Mouse (Mus musculus): ENCODE results near the gene Rgs6. TPM values are rescaled to one million over a fixed set of nuclear protein-coding genes. Genes with fewer than 3 reads are reported as not detected.

The Rgs6 gene
- 1.8 TPM in 1 of 2 replicates, not detected in the other for total RNA-seq (2015; ENCODE audit: low replicate concordance)
- total RNA-seq (2017; ENCODE audit: low replicate concordance): not detected in 2 replicates

DNA sequence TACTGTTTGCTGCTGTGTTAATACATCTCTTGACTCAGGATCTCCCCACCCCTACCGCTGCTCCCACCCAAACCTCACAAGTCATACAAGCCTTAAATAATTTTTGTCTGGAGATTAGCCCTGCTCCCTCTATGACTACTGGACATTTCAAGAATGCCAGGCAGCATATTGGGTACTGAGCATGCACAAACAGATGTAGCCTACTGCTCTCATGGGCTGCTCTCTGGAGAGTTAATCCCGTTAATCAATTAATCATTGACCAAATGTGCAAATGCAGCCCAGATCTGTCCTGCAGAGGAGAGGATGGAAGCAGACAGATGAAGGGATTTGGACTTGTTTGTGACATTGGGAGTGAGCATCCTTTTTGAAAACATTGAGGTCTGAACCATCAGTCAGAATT, at the start of gene Rgs6:
Gene Rgs6 (plus strand): TSS at position 276 of the 400 bp plus-strand sequence.
- ATAC-seq (replicated peaks; ENCODE audit: low FRiP score, poor library complexity, severe bottlenecking): no peak

DNA sequence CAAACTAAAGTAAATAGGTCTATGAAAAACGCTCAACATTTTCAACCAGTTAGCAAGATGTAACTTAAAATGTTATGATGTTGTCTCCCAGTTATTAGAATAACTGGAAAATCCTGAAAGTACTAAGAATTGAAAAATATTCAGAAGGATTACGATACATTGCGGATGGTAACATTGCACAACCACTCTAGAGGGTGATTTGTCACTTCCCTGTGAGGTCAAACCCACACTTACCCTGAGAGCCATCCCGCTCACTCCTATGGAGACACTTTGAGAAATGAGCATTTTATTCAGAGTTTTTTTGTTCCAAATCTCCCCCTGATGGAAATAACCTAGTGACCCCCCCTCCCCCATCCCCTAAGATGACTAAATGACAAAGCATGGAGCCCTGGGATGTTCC, 41.0 kb upstream of the Rgs6 start:
- no peak for ATAC-seq (replicated peaks; ENCODE audit: low FRiP score, poor library complexity, severe bottlenecking)

DNA sequence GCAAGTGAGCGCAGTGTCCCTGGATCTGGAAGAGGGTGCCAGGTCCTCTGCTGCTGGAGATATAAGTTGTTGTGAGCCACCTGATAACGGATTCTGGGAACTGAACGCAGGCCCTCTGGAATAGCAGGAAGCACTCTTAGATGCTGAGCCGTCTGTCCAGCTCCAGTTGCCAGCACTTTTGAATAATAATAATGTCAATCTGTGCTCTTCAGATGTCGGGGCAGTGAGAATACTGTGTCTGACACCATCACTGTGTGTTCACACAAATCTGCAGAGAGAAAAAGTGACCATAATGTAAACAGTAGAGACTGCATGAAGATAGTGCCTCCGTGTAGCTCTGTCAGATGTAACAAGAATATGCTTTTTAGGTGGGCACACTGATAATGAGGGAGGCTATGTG, 38.9 kb upstream of the Rgs6 start:
- ATAC-seq (replicated peaks; ENCODE audit: low FRiP score, poor library complexity, severe bottlenecking): no peak

DNA sequence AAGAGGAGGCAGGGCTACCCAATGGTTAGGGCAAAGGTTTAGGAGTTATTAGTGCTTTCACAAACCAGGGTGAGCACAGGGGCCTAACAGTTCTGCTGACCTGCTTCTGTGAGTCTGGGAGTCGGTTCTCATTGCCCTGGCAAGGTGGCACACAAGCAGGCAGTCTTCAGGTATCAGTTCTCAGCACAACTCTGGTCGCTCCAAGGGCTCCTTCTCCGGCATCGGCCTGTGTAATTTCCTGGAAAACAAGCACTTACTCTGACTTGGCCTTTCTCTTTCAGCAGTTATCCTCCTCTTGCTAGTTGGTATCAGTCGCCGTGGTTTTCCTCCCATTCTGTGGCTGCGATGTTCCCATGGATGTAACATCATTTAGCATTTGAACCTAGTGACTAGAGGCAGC, 38.0 kb upstream of the Rgs6 start:
- ATAC-seq (replicated peaks; ENCODE audit: low FRiP score, poor library complexity, severe bottlenecking): no peak

DNA sequence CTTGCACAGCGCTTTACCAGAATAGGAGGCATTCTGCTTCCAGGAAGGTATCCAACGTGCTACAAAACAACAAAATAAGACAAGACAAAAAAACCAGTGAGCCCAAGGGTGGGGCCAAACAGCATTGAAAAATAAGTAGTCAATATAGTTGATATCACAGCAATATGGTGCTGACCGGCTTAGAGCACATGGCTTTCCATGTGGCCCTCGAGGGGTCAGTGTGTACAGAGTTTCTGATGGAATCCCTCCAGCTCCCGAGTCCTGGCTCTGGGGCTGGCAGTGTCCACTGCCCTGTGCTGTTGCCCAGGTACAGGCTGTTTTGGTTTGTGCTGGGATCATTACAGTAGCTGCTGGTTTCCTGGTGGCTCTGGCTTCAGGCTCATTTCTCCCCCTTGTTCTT, 35.7 kb upstream of the Rgs6 start:
- ATAC-seq (replicated peaks; ENCODE audit: low FRiP score, poor library complexity, severe bottlenecking): no peak

DNA sequence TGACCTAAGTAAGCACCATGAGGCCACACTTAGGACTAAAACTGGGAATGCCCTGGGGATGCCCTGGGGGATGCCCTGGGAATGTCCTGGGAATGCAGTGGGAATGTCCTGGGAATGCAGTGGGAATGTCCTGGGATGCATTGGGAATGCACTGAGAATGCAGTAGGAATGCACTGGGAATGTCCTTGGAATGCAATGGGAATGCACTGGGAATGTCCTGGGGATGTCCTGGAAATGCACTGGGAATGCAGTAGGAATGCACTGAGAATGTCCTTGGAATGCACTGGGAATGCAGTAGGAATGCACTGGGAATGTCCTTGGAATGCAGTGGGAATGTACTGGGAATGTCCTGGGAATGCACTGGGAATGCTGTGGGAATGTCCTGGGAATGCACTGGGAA, 25.2 kb upstream of the Rgs6 start:
- ATAC-seq (replicated peaks; ENCODE audit: low FRiP score, poor library complexity, severe bottlenecking): no peak

DNA sequence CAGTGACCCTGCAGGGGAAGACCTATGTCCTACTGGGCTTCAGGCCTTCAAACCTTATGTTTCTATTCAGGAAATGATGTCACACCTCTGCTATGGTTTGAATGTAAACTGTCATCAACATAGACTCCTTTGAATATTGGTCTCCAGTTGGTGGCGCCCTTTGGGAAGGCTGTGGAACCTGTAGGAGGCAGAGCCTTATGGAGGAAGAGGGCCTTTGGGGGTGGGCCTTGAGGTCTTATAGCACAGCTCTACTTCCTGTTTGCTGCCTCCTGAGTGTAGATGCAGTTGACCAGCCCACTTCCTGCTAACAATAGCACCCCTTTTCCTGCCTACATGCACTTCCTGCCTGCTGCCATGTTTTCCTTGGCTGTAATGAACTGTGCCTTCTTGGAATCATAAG, 19.7 kb upstream of the Rgs6 start:
- no peak for ATAC-seq (replicated peaks; ENCODE audit: low FRiP score, poor library complexity, severe bottlenecking)

DNA sequence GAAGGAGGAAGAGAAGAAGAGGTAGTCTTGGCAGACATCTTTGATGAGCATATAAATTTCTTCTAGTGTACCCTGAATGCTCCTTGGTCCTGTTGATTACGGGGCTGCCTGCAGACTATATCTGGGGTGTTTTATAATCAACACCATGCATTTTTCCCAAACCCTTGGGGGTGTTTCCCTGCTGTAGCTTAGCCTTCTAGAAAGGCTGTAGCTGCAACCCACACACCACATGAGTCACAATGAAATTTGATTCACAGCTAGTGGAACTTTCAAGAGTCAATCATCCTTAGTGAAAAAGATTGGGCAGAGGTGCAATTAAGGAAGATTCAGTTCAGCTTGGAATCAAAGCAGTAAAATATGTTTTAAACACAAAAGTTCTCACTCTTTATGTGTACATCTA, 15.4 kb upstream of the Rgs6 start:
- no peak for ATAC-seq (replicated peaks; ENCODE audit: low FRiP score, poor library complexity, severe bottlenecking)

DNA sequence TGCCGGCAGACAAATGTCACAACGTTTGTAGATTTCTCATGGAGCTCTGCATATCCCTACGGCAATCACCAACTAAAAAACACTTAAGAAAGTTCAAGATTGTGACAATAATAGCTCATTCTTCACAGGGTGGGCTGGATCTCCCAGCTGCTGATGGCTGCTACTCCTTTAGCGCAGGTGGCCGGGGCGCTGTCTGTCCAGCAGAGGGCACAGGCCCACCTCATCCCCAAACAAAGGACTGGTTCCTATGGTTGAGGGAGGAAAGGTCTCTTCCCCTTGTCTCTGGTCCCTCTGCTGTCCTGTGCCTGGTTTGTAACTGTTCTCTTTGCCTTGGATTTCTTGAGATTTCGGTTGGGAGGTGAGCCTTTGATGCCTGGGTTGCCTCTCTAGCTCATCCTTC, 1.5 kb upstream of the Rgs6 start:
- no peak for ATAC-seq (replicated peaks; ENCODE audit: low FRiP score, poor library complexity, severe bottlenecking)

DNA sequence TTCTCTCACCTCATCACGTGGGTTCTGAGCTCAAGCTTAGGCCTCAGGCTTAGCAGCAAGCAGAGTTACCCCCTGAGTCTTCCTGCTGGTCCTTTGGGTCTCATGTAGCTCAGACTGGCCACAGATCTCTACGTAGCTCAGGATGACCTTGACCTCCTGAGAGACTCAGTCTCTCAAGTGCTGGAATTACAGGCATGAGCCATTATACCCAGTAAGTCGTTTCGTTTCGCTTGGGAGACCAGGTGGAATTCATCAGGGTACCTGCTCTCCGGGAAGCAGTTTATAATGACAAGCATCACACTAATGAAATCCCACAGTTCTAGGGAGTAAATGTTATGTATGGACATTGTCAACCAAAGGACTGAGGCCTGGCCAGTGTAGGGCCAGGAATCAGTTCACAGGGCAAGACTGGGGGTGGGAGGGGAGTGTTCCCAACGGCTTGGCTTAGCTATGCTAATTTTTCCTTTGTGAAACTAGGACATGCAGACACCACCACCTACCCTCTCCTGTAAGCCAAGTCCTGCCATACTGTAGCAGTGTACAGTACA, 670 bp upstream of the Rgs6 start:
- no peak for ATAC-seq (replicated peaks; ENCODE audit: low FRiP score, poor library complexity, severe bottlenecking)

DNA sequence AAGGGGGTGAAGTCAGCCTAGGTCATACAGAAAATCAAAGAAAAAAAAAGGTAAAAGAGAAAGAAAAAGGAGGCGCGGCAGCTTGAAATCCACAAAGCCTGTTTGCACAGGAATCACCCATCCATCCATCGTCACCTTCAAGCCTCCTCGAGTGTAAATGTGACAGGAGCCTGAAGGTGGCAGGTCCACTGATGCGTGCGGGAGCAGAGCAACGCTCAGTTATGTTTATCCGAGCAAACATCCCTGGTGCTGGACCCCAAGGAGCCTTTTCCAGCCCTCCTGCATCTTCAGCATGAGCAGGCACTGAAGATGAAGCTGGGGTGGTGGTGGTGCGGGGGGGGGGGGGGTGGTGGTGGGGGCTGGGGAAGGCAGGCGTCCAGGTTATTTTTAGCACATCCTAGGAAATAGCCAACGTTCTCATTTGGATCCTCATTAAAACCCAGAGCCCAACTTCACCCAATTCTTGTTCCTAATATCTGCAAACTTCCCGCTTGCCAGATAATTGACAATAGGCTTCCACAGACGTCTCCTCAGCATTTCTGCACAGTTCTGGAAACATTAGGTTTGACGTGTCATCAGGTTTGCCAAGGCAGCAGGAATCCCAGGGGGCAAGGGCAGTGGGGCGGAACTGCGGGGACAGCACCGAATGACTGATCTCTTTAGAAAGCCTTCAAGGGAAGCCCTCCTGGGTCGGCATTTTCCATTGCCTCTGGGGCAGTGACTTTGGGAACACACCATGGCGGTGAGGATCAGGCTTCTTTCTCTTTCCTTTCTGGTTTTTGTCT, 946 bp downstream of the Rgs6 start:
- ATAC-seq (replicated peaks; ENCODE audit: low FRiP score, poor library complexity, severe bottlenecking): no peak

DNA sequence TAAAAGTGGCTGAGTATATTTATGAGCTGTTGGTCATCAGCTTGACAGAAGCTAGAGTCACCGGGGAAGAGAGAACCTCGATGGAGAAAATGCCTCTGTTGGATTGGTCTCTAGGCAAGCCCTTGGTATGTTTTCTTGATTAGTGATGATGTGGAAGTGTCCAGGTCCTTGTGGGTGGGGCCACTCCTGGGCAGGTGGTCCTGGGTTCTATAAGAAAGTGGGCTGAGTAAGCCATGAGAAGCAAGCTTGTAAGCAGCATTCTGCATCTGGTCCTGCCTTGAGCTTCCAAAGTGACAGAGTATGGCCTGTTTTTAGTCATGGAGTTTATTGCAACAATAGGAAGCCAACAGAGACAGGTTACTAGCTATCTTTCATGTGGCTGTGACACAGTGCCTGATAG, 10.9 kb downstream of the Rgs6 start:
- ATAC-seq (replicated peaks; ENCODE audit: low FRiP score, poor library complexity, severe bottlenecking): no peak

DNA sequence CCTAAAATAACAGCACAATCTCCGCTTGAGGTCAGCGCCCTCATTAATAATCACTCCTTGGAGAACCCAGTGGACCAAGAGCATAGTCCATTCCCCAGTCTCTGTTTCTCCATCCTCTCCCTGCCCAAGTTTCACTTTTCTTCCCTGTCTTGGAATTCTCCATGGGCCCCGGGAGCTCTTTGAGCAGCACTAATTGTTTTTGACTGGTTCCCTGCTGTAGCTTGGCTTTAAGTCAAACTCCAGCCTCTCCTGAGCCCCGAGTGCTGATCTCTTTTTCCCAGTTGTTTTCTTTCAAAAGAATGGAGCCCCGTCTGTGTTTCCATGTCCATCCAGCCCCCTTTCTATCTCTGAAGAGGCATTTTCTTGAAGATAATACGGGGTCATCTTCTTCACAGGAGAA, 12.3 kb downstream of the Rgs6 start:
- ATAC-seq (replicated peaks; ENCODE audit: low FRiP score, poor library complexity, severe bottlenecking): no peak

DNA sequence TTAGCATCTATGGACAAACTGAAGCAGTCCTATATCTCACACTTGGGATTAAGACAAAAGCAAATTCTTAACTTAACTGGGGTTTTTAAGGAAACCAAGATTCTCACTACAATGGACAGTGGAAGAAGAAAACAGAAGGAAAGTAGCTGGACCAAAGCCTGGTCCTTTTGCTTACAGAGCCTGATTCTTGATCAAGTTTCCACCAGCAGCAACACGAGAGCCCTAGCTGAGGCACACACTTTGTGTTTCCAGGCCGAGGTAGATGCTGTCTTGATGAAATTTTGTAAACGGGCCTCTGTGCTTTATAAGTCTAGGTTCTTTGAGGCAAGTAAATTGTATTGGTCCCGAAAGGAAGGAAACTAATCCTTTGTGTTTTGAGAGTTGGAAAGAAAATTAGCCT, 14.7 kb downstream of the Rgs6 start:
- no peak for ATAC-seq (replicated peaks; ENCODE audit: low FRiP score, poor library complexity, severe bottlenecking)

DNA sequence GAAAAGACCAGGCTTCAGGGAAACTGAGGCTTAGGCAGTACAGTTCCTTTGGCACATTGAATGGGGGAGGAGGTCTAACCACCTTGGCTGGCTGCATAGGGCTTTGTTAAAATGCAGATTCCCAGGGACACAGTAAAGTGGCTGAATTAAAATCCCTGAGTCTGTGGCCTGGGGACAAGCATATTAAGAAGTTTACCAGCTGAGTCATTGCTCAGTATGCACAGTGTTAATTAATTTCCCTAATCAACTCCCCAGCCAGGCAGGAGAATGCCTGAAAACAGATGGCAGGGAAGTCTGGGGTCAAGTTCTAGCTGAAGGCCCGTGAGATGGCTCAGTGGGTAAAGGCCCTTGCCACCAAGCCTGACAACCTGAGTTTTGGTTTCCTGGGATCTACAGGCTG, 15.2 kb downstream of the Rgs6 start:
- ATAC-seq (replicated peaks; ENCODE audit: low FRiP score, poor library complexity, severe bottlenecking): no peak

DNA sequence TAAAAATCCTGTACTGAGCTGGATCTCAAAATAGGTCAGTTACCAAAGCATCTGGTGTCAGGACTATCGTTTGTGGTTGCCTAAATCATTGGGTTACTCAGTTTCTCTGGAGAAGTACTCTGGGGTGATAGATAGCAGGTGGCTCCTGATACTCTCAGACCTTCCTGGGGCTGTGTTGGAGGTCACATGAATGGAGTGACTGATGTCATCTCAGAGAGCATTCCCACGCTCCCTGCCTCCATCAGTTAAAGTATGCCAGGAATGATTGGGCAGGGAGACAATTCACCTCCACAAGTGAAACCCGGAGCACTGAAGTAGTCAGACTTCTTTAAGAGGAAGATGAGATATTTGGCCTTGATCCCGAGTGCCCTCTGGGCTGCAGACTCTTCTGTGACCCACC, 15.9 kb downstream of the Rgs6 start:
- ATAC-seq (replicated peaks; ENCODE audit: low FRiP score, poor library complexity, severe bottlenecking): no peak

DNA sequence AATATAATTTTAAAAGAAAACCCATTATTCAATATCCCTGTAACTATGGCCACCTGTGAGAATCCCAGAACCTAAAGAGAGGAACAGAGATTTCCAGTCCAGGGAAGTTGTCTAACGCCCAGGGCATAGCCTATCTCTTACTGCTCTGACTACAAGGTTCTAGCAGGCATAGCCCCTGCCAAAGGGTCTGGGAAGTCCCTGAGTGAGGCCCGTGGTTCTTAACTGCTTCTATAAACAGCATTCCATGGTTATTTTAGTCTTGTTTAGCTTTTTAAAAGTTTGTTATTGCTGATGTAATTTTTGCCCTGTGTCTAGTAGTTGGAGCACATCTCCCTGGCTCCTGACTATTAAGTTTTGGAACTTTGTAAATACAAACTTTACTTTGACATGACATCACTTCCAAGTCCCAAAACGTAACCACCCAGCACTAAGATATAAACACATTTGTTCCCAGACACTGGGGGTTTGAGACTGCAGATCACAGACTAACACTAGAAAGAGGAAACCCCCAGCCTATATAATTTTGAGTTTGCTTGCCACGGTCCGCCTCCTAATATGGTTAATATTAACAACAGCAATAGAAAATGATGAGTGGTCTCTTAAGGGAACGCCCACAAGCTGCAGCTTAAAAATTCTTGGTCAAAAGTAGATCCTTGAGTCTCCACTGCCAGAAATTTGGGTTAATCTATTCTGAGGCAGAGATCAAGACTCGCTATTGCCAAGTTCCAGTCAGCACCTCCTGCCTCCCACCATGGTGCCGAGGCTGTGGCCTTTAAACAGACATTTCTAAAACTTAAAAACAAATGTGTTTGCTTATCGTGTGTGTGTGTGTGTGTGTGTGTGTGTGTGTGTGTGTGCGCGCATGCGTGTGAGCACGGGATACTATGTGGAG, 24.9 kb downstream of the Rgs6 start:
- ATAC-seq (replicated peaks; ENCODE audit: low FRiP score, poor library complexity, severe bottlenecking): no peak

DNA sequence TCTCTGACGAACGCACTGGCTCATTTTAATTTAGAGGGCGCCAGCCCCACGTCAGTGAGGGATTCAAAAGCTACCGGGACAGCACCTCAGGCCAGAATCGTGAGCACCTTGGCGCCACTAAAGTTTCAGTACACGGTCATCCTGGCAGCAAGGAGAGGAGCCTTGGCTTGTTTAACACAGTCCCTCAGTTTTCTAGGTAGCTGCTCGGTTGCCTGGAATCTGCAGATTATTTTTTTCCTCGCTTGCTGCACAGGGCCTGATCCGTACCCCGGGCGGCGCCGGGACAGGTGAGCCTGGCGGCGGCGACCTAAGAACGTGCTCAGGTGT, 28.4 kb downstream of the Rgs6 start:
- ATAC-seq (replicated peaks; ENCODE audit: low FRiP score, poor library complexity, severe bottlenecking): no peak

DNA sequence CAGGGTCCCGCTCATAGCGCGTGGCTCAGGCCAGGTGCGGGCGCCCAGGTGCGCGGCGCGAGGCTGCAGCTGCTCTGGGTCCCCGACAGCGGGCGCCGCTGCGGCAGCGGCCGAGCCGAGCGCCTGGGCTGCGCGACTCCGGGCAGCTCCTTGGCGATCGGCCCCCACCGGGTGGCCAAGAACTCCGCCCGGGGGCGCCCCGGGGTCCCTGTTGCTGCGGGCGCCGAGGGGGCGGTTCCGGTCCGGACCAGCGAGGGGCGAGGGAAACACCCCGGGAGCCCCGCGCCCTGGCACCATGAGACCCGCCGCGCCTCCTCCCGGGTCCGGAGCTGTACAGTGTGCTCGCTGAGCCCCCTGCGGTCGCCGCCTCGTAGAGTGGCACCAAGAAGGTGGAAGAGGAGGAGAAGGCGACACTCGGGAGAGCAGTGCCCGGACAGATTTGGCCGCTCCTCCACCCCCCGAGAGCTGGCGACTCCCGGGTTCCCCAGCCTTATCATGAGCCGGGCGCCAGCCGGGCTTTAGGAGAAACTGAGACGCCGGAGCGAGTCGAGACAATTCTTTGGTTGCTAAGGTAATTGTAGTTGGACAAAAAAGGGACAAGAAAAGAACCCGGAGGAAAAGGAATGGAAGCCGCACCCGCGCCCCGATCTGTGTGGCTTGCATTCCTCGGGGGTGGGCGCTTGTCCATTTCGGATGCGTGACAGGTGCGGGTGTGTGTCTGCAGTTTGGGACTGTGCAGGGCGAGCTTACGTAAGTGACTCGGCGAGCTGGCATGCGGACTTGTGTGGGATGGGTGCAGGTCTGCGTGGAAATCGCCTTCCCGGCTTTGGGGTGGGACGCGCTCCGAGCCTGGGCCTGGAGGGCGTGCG, 29.0 kb downstream of the Rgs6 start:
- ATAC-seq (replicated peaks; ENCODE audit: low FRiP score, poor library complexity, severe bottlenecking): no peak
